Mouse (Mus musculus): ENCODE results near the gene Arhgef7.
"Not testable (repeated sequence)": the region's sequence is repeated elsewhere in the genome, so short reads cannot be mapped to it uniquely, and the experiment has no call there.

The Arhgef7 gene

GRCm38 (mm10) chr8:11827312-11827711 lies 99.8 kb downstream of the Arhgef7 start:
- CTCF ChIA-PET = no interaction called here
- POLR2A ChIA-PET = interaction anchor here in 2 of 4 experiments (1.6 to 1.7 kb wide), 2 partner anchors 30 to 31 kb away, joined by 3 read pairs; no protein-coding TSS in a partner anchor

GRCm38 (mm10) chr8:11830214-11831046 lies 102.9 kb downstream of the Arhgef7 start:
- ChIA-PET POLR2A (interaction anchor here in 1 of 4 experiments (1.3 to 2.5 kb wide), 2 partner anchors 8 to 13 kb away, joined by 3 to 8 read pairs; no protein-coding TSS in a partner anchor), CTCF (interaction anchor here in 1 of 4 experiments (0.7 kb wide), 1 partner anchor 113 kb away, joined by 3 read pairs; no protein-coding TSS in a partner anchor)

- CTCF ChIA-PET = no interaction called here
- POLR2A ChIA-PET = interaction anchor here in 1 of 4 experiments (1.3 kb wide), 1 partner anchor 14 kb away, joined by 3 read pairs; no protein-coding TSS in a partner anchor
These were observed 103.7 kb downstream of the Arhgef7 start for GRCm38 (mm10) chr8:11831174-11831573.

GRCm38 (mm10) chr8:11831939-11832338 lies 104.4 kb downstream of the Arhgef7 start:
- CTCF ChIA-PET = no interaction called here
- POLR2A ChIA-PET = interaction anchor here in 2 of 4 experiments (0.6 to 1.3 kb wide), 3 partner anchors 9 to 16 kb away, joined by 3 read pairs; no protein-coding TSS in a partner anchor

- CTCF ChIA-PET = no interaction called here
- POLR2A ChIA-PET = interaction anchor here in 1 of 4 experiments (0.5 kb wide), 1 partner anchor 116 kb away, joined by 3 read pairs; no protein-coding TSS in a partner anchor
These were observed 105.6 kb downstream of the Arhgef7 start for GRCm38 (mm10) chr8:11833157-11833556.

- ChIA-PET POLR2A (interaction anchor here in 3 of 4 experiments (0.6 to 1.5 kb wide), 6 partner anchors 8 to 279 kb away, joined by 3 to 4 read pairs (median 4); partner anchors contain the start of gene Ing1 (in 1 of the 3)), CTCF (interaction anchor here in 2 of 4 experiments (0.6 to 1.3 kb wide), 2 partner anchors 90 to 109 kb away, joined by 3 to 4 read pairs; no protein-coding TSS in a partner anchor)
These were observed 106.7 kb downstream of the Arhgef7 start for GRCm38 (mm10) chr8:11834200-11834599.

GRCm38 (mm10) chr8:11834691-11835090 lies 107.2 kb downstream of the Arhgef7 start:
- ChIA-PET CTCF (interaction anchor here in 2 of 4 experiments (0.6 to 1.3 kb wide), 2 partner anchors 89 to 109 kb away, joined by 3 to 4 read pairs; no protein-coding TSS in a partner anchor), POLR2A (interaction anchor here in 3 of 4 experiments (0.6 to 1.5 kb wide), 5 partner anchors 8 to 279 kb away, joined by 3 to 4 read pairs (median 3); partner anchors contain the start of gene Ing1 (in 1 of the 3))

- CTCF ChIA-PET = no interaction called here
- POLR2A ChIA-PET = no interaction called here
These were observed 112.7 kb downstream of the Arhgef7 start, which contains the start of gene Tex29 for GRCm38 (mm10) chr8:11840174-11840573. Tex29 (plus strand) TSS chr8:11840474.

GRCm38 (mm10) chr8:11841571-11841970 lies 114.0 kb downstream of the Arhgef7 start:
- ChIA-PET CTCF (no interaction called here), POLR2A (interaction anchor here in 1 of 4 experiments (0.6 kb wide), 1 partner anchor 19 kb away, joined by 4 read pairs; no protein-coding TSS in a partner anchor)

GRCm38 (mm10) chr8:11842757-11843156 lies 115.2 kb downstream of the Arhgef7 start:
- CTCF ChIA-PET = interaction anchor here in 1 of 4 experiments (0.7 kb wide), 1 partner anchor 420 kb away, joined by 3 read pairs; no protein-coding TSS in a partner anchor
- POLR2A ChIA-PET = interaction anchor here in 2 of 4 experiments (0.6 to 1.2 kb wide), 3 partner anchors 8 to 87 kb away, joined by 4 to 9 read pairs (median 4); no protein-coding TSS in a partner anchor

GRCm38 (mm10) chr8:11843677-11844315 lies 116.3 kb downstream of the Arhgef7 start:
- CTCF ChIA-PET = interaction anchor here in 1 of 4 experiments (0.7 kb wide), 1 partner anchor 421 kb away, joined by 3 read pairs; no protein-coding TSS in a partner anchor
- POLR2A ChIA-PET = interaction anchor here in 1 of 4 experiments (1.2 kb wide), 1 partner anchor 10 kb away, joined by 4 read pairs; no protein-coding TSS in a partner anchor

- ChIA-PET CTCF (no interaction called here), POLR2A (no interaction called here)
These were observed 116.8 kb downstream of the Arhgef7 start for GRCm38 (mm10) chr8:11844316-11844685.

- CTCF ChIA-PET = interaction anchor here in 3 of 4 experiments (0.6 to 1.4 kb wide), 4 partner anchors 82 to 166 kb away, joined by 3 to 4 read pairs (median 4); no protein-coding TSS in a partner anchor
- POLR2A ChIA-PET = interaction anchor here in 1 of 4 experiments (1.0 kb wide), 1 partner anchor 11 kb away, joined by 3 read pairs; no protein-coding TSS in a partner anchor
These were observed 119.3 kb downstream of the Arhgef7 start for GRCm38 (mm10) chr8:11846807-11847206.

- ChIA-PET CTCF (interaction anchor here in 2 of 4 experiments (0.7 to 0.9 kb wide), 2 partner anchors 75 to 341 kb away, joined by 3 read pairs; no protein-coding TSS in a partner anchor), POLR2A (no interaction called here)
These were observed 140.3 kb downstream of the Arhgef7 start for GRCm38 (mm10) chr8:11867832-11868231.

- CTCF ChIA-PET, POLR2A ChIA-PET: not testable (repeated sequence)
These were observed 146.7 kb downstream of the Arhgef7 start for GRCm38 (mm10) chr8:11874227-11874626.

- ChIA-PET POLR2A (no interaction called here), CTCF (no interaction called here)
These were observed 157.1 kb downstream of the Arhgef7 start for GRCm38 (mm10) chr8:11884646-11885045.
